Mouse (Mus musculus) small intestine, adult 2 months (tissue): ENCODE results near the gene Dnajc25. TPM values are rescaled to one million over a fixed set of nuclear protein-coding genes. Genes with fewer than 3 reads are reported as not detected.
A peak's percentile ranks its signal among the peaks of the same experiment; 100 is the strongest.

Experiments used
- H3K27ac ChIP-seq: fragments of 200-500 bp; 2 replicates; pipeline ENCODE4 v1.5.1; 2012; ENCODE audit warnings: low read depth, low read length, control low read depth, inconsistent platforms; ENCODE audit not compliant: insufficient read depth
- H3K27me3 ChIP-seq: fragments of 200-500 bp; 2 replicates; pipeline ENCODE4 v1.6.1; 2012; ENCODE audit warnings: mild to moderate bottlenecking, moderate library complexity, low read length, inconsistent platforms; ENCODE audit not compliant: control insufficient read depth, insufficient read depth
- H3K36me3 ChIP-seq: fragments of 200-500 bp; 2 replicates; pipeline ENCODE4 v1.6.1; 2012; ENCODE audit warnings: mild to moderate bottlenecking, low read length, control low read depth, inconsistent platforms; ENCODE audit not compliant: control insufficient read depth, insufficient read depth
- H3K4me1 ChIP-seq: fragments of 200-500 bp; 2 replicates; pipeline ENCODE4 v1.6.1; 2012; ENCODE audit warnings: low read length, inconsistent platforms, mixed read lengths; ENCODE audit not compliant: control insufficient read depth, insufficient read depth, insufficient read length
- H3K4me3 ChIP-seq: fragments of 200-500 bp; 2 replicates; pipeline ENCODE4 v1.5.1; 2012; ENCODE audit warnings: low read depth, mild to moderate bottlenecking, control low read depth, inconsistent platforms, low read length, moderate library complexity
- CTCF ChIP-seq: fragments of 200-500 bp; IDR thresholded peaks from 2 replicates; pipeline ENCODE4 v1.5.1; 2012; ENCODE audit warnings: low read depth, mild to moderate bottlenecking, control low read depth, inconsistent platforms, low read length, moderate library complexity, mixed read lengths; ENCODE audit not compliant: insufficient replicate concordance, insufficient read length; ENCODE audit errors: extremely low read depth
- POLR2A ChIP-seq: fragments of 200-500 bp; IDR thresholded peaks from 2 replicates; pipeline ENCODE4 v1.6.1; 2012; ENCODE audit warnings: low read depth, mild to moderate bottlenecking, control low read depth, inconsistent platforms, low read length, moderate library complexity
- WGBS: fragments of 180-500 bp; shearing (Covaris S2); methylation state at CpG from one replicate; pipeline ENCODE4 v1.1.7; 2018; 5-methylcytosine and 5-hydroxymethylcytosine counted together
- polyA plus RNA-seq: library from polyadenylated mRNA; depleted of rRNA; stranded (reverse); fragments of >200 nt; gene quantifications from 2 replicates; pipeline ENCODE4 v1.2.3, GENCODE M21; 2012

Gene Dnajc25
- polyA plus RNA-seq, 1 experiment = 4.2 TPM

GRCm38 (mm10) chr4:59015181-59015580, 20.3 kb downstream of the Dnajc25 start:
- Histone ChIP-seq H3K27me3 (no peaks in the 10 kb centered on the region), H3K4me1 (peaks cover 1% of the 10 kb centered on the region; the same call in 1 of the 2 replicates), H3K4me3 (no peak overlapping the region), H3K27ac (no peak overlapping the region), H3K36me3 (peaks cover 22% of the 10 kb centered on the region)
- TF ChIP-seq CTCF = no peak
- TF ChIP-seq POLR2A = no peak
- 86% methylated on average over 3 of the region's 3 CpGs for WGBS

- Histone ChIP-seq H3K4me1 (no peaks in the 10 kb centered on the region), H3K27me3 (no peaks in the 10 kb centered on the region), H3K27ac (no peak overlapping the region), H3K4me3 (no peak overlapping the region), H3K36me3 (peaks cover 28% of the 10 kb centered on the region)
- no peak for TF ChIP-seq POLR2A
- TF ChIP-seq CTCF = no peak
- WGBS = 56% methylated on average over 2 of the region's 2 CpGs
Observed at GRCm38 (mm10) chr4:59016922-59017321, 22.1 kb downstream of the Dnajc25 start.

- Histone ChIP-seq H3K27me3 (no peaks in the 10 kb centered on the region), H3K27ac (no peak overlapping the region), H3K36me3 (no peaks in the 10 kb centered on the region), H3K4me1 (peaks cover 2% of the 10 kb centered on the region; the same call in 1 of the 2 replicates), H3K4me3 (no peak overlapping the region)
- TF ChIP-seq CTCF (no peak), POLR2A (no peak)
- WGBS = 77% methylated on average over 10 of the region's 10 CpGs
Observed at GRCm38 (mm10) chr4:59034325-59034917, 39.6 kb downstream of the Dnajc25 start.

- WGBS = 5% methylated on average over 76 of the region's 76 CpGs
Observed at GRCm38 (mm10) chr4:59034918-59035785, 40.3 kb downstream of the Dnajc25 start, which contains the start of gene Gng10. Gene Gng10 (plus strand): TSS chr4:59035088.

GRCm38 (mm10) chr4:59035786-59036350, 41.0 kb downstream of the Dnajc25 start:
- Histone ChIP-seq H3K4me1 (peaks cover 2% of the 10 kb centered on the region; the same call in 1 of the 2 replicates), H3K27ac (no peak overlapping the region), H3K4me3 (peak overlapping the region; percentile 72), H3K36me3 (peaks cover 3% of the 10 kb centered on the region), H3K27me3 (no peaks in the 10 kb centered on the region)
- 70% methylated on average over 18 of the region's 18 CpGs for WGBS
- TF ChIP-seq CTCF = no peak
- no peak for TF ChIP-seq POLR2A

More at GRCm38 (mm10) chr4:59034918-59035785, 40.3 kb downstream of the Dnajc25 start, which contains the start of gene Gng10:
- TF ChIP-seq POLR2A = no peak
- 0 out of 2 replicates have a peak, but pooled peaks have one; percentile 11 for TF ChIP-seq CTCF
- Histone ChIP-seq H3K27me3 (no peaks in the 10 kb centered on the region), H3K4me1 (peaks cover 2% of the 10 kb centered on the region; the same call in 1 of the 2 replicates), H3K4me3 (peak within 1 kb of the TSS; percentile 72), H3K36me3 (no peaks in the 10 kb centered on the region; the same call in 1 of the 2 replicates), H3K27ac (no peak within 1 kb of the TSS)

- Histone ChIP-seq H3K4me3 (no peak overlapping the region), H3K36me3 (peaks cover 5% of the 10 kb centered on the region), H3K4me1 (peaks cover 2% of the 10 kb centered on the region; the same call in 1 of the 2 replicates), H3K27ac (no peak overlapping the region), H3K27me3 (no peaks in the 10 kb centered on the region)
- peak; percentile 85; the same call in 1 of the 2 replicates for TF ChIP-seq CTCF
- TF ChIP-seq POLR2A = no peak
- WGBS = 50% methylated on average over 13 of the region's 13 CpGs
Observed at GRCm38 (mm10) chr4:59036490-59037127, 41.7 kb downstream of the Dnajc25 start.

GRCm38 (mm10) chr4:59037525-59037924, 42.7 kb downstream of the Dnajc25 start:
- peaks cover 2% of the 10 kb centered on the region; the same call in 1 of the 2 replicates for H3K4me1 ChIP-seq
- TF ChIP-seq CTCF = no peak
- TF ChIP-seq POLR2A = no peak
- H3K27ac ChIP-seq = no peak overlapping the region
- no peak overlapping the region for H3K4me3 ChIP-seq
- H3K36me3 ChIP-seq = peaks cover 5% of the 10 kb centered on the region
- WGBS = 90% methylated on average over 3 of the region's 3 CpGs
- no peaks in the 10 kb centered on the region for H3K27me3 ChIP-seq
